Mouse (Mus musculus): Measurements from ENCODE around the gene Rap1gap2.
"Not testable (repeated sequence)": the region's sequence is repeated elsewhere in the genome, so short reads cannot be mapped to it uniquely, and the experiment has no call there.

GRCm38 (mm10) chr11:74581333-74581732 lies 29.4 kb downstream of the Rap1gap2 start:
- not testable (repeated sequence) for TF ChIP-seq EP300 (IDR thresholded peaks at IDR 0.05; ENCODE audit: low read depth)
- TF ChIP-seq CTCF (IDR thresholded peaks at IDR 0.05; ENCODE audit: low read depth), result peak; percentile 75

Data from liver, postnatal 0 days (tissue).